Mouse (Mus musculus): ENCODE data around the gene Pfdn4. TPM values are rescaled to one million over a fixed set of nuclear protein-coding genes. Genes with fewer than 3 reads are reported as not detected.
A peak's percentile ranks its signal among the peaks of the same experiment; 100 is the strongest.

Pfdn4 gene
- polyA plus RNA-seq, 1 experiment from 2014 or later = 90.0 TPM

GRCm38 (mm10) chr2:170498011-170498410 lies 1.8 kb downstream of the Pfdn4 start:
- peaks cover 80% of the 10 kb centered on the region for H3K27me3 ChIP-seq
- no peak overlapping the region for H3K4me2 ChIP-seq
- no peaks in the 10 kb centered on the region for H3K9me3 ChIP-seq
- H3K4me3 ChIP-seq = no peak overlapping the region
- WGBS = 14% methylated on average over 8 of the region's 8 CpGs
- H3K36me3 ChIP-seq = no peaks in the 10 kb centered on the region
- no peak overlapping the region for H3K9ac ChIP-seq
- no peak for ATAC-seq (ENCODE audit: insufficient number of reproducible peaks, insufficient read depth, low FRiP score, low TSS enrichment, low read depth)
- H3K27ac ChIP-seq = no peak overlapping the region
- peaks cover 16% of the 10 kb centered on the region for H3K4me1 ChIP-seq

GRCm38 (mm10) chr2:170503343-170503742 lies 7.1 kb downstream of the Pfdn4 start:
- Histone ChIP-seq H3K9ac (no peak overlapping the region), H3K9me3 (no peaks in the 10 kb centered on the region), H3K4me1 (peaks cover 6% of the 10 kb centered on the region), H3K4me3 (no peak overlapping the region), H3K4me2 (no peak overlapping the region), H3K27me3 (peaks cover 30% of the 10 kb centered on the region), H3K27ac (no peak overlapping the region), H3K36me3 (no peaks in the 10 kb centered on the region)
- 50% methylated on average over 8 of the region's 8 CpGs for WGBS
- ATAC-seq (ENCODE audit: insufficient number of reproducible peaks, insufficient read depth, low FRiP score, low TSS enrichment, low read depth) = no peak

- WGBS = 22% methylated on average over 4 of the region's 4 CpGs
- ATAC-seq (ENCODE audit: insufficient number of reproducible peaks, insufficient read depth, low FRiP score, low TSS enrichment, low read depth) = no peak
These were observed 7.8 kb downstream of the Pfdn4 start for GRCm38 (mm10) chr2:170503983-170504382.

GRCm38 (mm10) chr2:170507734-170508133 lies 11.5 kb downstream of the Pfdn4 start:
- Histone ChIP-seq H3K36me3 (no peaks in the 10 kb centered on the region), H3K4me1 (peaks cover 23% of the 10 kb centered on the region), H3K4me2 (no peak overlapping the region), H3K27ac (no peak overlapping the region), H3K4me3 (no peak overlapping the region), H3K27me3 (0 out of 2 replicates have a peak, but pooled peaks cover 6% of the 10 kb centered on the region), H3K9ac (no peak overlapping the region), H3K9me3 (no peaks in the 10 kb centered on the region)
- WGBS = 4% methylated on average over 10 of the region's 10 CpGs
- ATAC-seq (ENCODE audit: insufficient number of reproducible peaks, insufficient read depth, low FRiP score, low TSS enrichment, low read depth) = no peak

More at GRCm38 (mm10) chr2:170503983-170504382, 7.8 kb downstream of the Pfdn4 start:
- Histone ChIP-seq H3K9me3 (no peaks in the 10 kb centered on the region), H3K4me3 (no peak overlapping the region), H3K27ac (no peak overlapping the region), H3K9ac (no peak overlapping the region), H3K4me1 (peaks cover 11% of the 10 kb centered on the region), H3K36me3 (no peaks in the 10 kb centered on the region), H3K4me2 (no peak overlapping the region), H3K27me3 (peaks cover 24% of the 10 kb centered on the region)

- H3K9ac ChIP-seq = peak overlapping the region; percentile 57; the same call in 1 of the 2 replicates
- ATAC-seq (ENCODE audit: insufficient number of reproducible peaks, insufficient read depth, low FRiP score, low TSS enrichment, low read depth) = no peak
- WGBS = 1% methylated on average over 12 of the region's 12 CpGs
These were observed 12.6 kb downstream of the Pfdn4 start for GRCm38 (mm10) chr2:170508821-170509220.

GRCm38 (mm10) chr2:170511073-170511891 lies 15.1 kb downstream of the Pfdn4 start:
- ATAC-seq (ENCODE audit: insufficient number of reproducible peaks, insufficient read depth, low FRiP score, low TSS enrichment, low read depth) = peak; percentile 57; the same call in 1 of the 2 replicates
- WGBS = under 1% methylated on average over 61 of the region's 69 CpGs
- Histone ChIP-seq H3K4me2 (peak overlapping the region; percentile 63), H3K27ac (peak overlapping the region; percentile 78), H3K27me3 (no peaks in the 10 kb centered on the region), H3K9ac (peak overlapping the region; percentile 94), H3K9me3 (no peaks in the 10 kb centered on the region), H3K4me1 (peaks cover 35% of the 10 kb centered on the region), H3K36me3 (peaks cover 8% of the 10 kb centered on the region), H3K4me3 (peak overlapping the region; percentile 96)

More at GRCm38 (mm10) chr2:170508821-170509220, 12.6 kb downstream of the Pfdn4 start:
- Histone ChIP-seq H3K27ac (no peak overlapping the region), H3K36me3 (no peaks in the 10 kb centered on the region), H3K4me2 (peak overlapping the region; percentile 69), H3K9me3 (no peaks in the 10 kb centered on the region), H3K4me1 (peaks cover 34% of the 10 kb centered on the region), H3K27me3 (no peaks in the 10 kb centered on the region), H3K4me3 (peak overlapping the region; percentile 40)

GRCm38 (mm10) chr2:170513756-170514155 lies 17.5 kb downstream of the Pfdn4 start:
- Histone ChIP-seq H3K27ac (no peak overlapping the region), H3K4me2 (no peak overlapping the region), H3K9ac (no peak overlapping the region), H3K27me3 (no peaks in the 10 kb centered on the region), H3K4me3 (no peak overlapping the region), H3K4me1 (peaks cover 26% of the 10 kb centered on the region), H3K9me3 (no peaks in the 10 kb centered on the region), H3K36me3 (peaks cover 31% of the 10 kb centered on the region)
- ATAC-seq (ENCODE audit: insufficient number of reproducible peaks, insufficient read depth, low FRiP score, low TSS enrichment, low read depth) = no peak
- WGBS = 86% methylated on average over 12 of the region's 12 CpGs

- no peak for ATAC-seq (ENCODE audit: insufficient number of reproducible peaks, insufficient read depth, low FRiP score, low TSS enrichment, low read depth)
- no peaks in the 10 kb centered on the region for H3K27me3 ChIP-seq
- WGBS = 10% methylated on average over 7 of the region's 7 CpGs
- H3K4me3 ChIP-seq = no peak overlapping the region
- no peak overlapping the region for H3K4me2 ChIP-seq
- no peaks in the 10 kb centered on the region for H3K9me3 ChIP-seq
- peaks cover 40% of the 10 kb centered on the region for H3K36me3 ChIP-seq
- no peaks in the 10 kb centered on the region for H3K4me1 ChIP-seq
- H3K9ac ChIP-seq = no peak overlapping the region
- no peak overlapping the region for H3K27ac ChIP-seq
These were observed 24.2 kb downstream of the Pfdn4 start for GRCm38 (mm10) chr2:170520321-170520971.

GRCm38 (mm10) chr2:170526513-170526912 lies 30.3 kb downstream of the Pfdn4 start:
- no peaks in the 10 kb centered on the region for H3K27me3 ChIP-seq
- 86% methylated on average over 8 of the region's 8 CpGs for WGBS
- no peaks in the 10 kb centered on the region for H3K36me3 ChIP-seq
- ATAC-seq (ENCODE audit: insufficient number of reproducible peaks, insufficient read depth, low FRiP score, low TSS enrichment, low read depth) = no peak
- no peak overlapping the region for H3K27ac ChIP-seq
- no peak overlapping the region for H3K9ac ChIP-seq
- H3K9me3 ChIP-seq = no peaks in the 10 kb centered on the region
- H3K4me1 ChIP-seq = no peaks in the 10 kb centered on the region
- H3K4me3 ChIP-seq = no peak overlapping the region
- H3K4me2 ChIP-seq = no peak overlapping the region

- no peaks in the 10 kb centered on the region for H3K27me3 ChIP-seq
- no peaks in the 10 kb centered on the region for H3K9me3 ChIP-seq
- H3K27ac ChIP-seq = no peak overlapping the region
- no peak overlapping the region for H3K4me3 ChIP-seq
- no peaks in the 10 kb centered on the region for H3K36me3 ChIP-seq
- 91% methylated on average over 16 of the region's 16 CpGs for WGBS
- no peak overlapping the region for H3K9ac ChIP-seq
- ATAC-seq (ENCODE audit: insufficient number of reproducible peaks, insufficient read depth, low FRiP score, low TSS enrichment, low read depth) = no peak
- H3K4me1 ChIP-seq = no peaks in the 10 kb centered on the region
- no peak overlapping the region for H3K4me2 ChIP-seq
These were observed 31.8 kb downstream of the Pfdn4 start for GRCm38 (mm10) chr2:170528061-170528460.

- H3K27ac ChIP-seq = no peak overlapping the region
- ATAC-seq (ENCODE audit: insufficient number of reproducible peaks, insufficient read depth, low FRiP score, low TSS enrichment, low read depth) = no peak
- H3K9me3 ChIP-seq = no peaks in the 10 kb centered on the region
- no peak overlapping the region for H3K4me3 ChIP-seq
- no peaks in the 10 kb centered on the region for H3K27me3 ChIP-seq
- no peak overlapping the region for H3K4me2 ChIP-seq
- 89% methylated on average over 7 of the region's 7 CpGs for whole genome bisulfite sequencing
- no peaks in the 10 kb centered on the region for H3K36me3 ChIP-seq
- no peaks in the 10 kb centered on the region for H3K4me1 ChIP-seq
- H3K9ac ChIP-seq = no peak overlapping the region
These were observed 33.5 kb downstream of the Pfdn4 start for GRCm38 (mm10) chr2:170529766-170530165.

- no peak overlapping the region for H3K27ac ChIP-seq
- H3K4me2 ChIP-seq = no peak overlapping the region
- no peaks in the 10 kb centered on the region for H3K4me1 ChIP-seq
- no peak for ATAC-seq (ENCODE audit: insufficient number of reproducible peaks, insufficient read depth, low FRiP score, low TSS enrichment, low read depth)
- H3K4me3 ChIP-seq = no peak overlapping the region
- H3K27me3 ChIP-seq = no peaks in the 10 kb centered on the region
- no peaks in the 10 kb centered on the region for H3K9me3 ChIP-seq
- 92% methylated on average over 3 of the region's 3 CpGs for WGBS
- no peaks in the 10 kb centered on the region for H3K36me3 ChIP-seq
- H3K9ac ChIP-seq = no peak overlapping the region
These were observed 34.0 kb downstream of the Pfdn4 start for GRCm38 (mm10) chr2:170530256-170530655.

All from embryonic facial prominence, embryonic 13.5 days (tissue).